Mouse (Mus musculus) adrenal gland, postnatal 14 days (tissue): ENCODE measurements around the gene Nol10. TPM values are rescaled to one million over a fixed set of nuclear protein-coding genes. Genes with fewer than 3 reads are reported as not detected.

ENCODE experiments used
- DNase-seq: peaks from one replicate; pipeline ENCODE4 v3.0.0; 2021; ENCODE audit warnings: mixed read lengths
- long read RNA-seq, 2 experiments: library from polyadenylated mRNA; stranded (forward); transcript quantifications; one replicate each; pipeline ENCODE4 v2.0.0; 2021
- total RNA-seq: library from RNA; stranded (reverse); gene quantifications from 2 replicates; pipeline ENCODE4 v1.2.3, GENCODE M21; 2021

Nol10 gene
- total RNA-seq: 15.2 and 16.9 TPM in 2 replicates
- long read RNA-seq, experiment 1, transcript Nol10-201 (21 exons, 3,021 nt): major isoform, 6 of 7 reads
- long read RNA-seq, experiment 1, partial matches to known transcripts: 0 of 7 reads
- long read RNA-seq, experiment 1, other reads (novel, unspliced or antisense): 1 of 7 reads
- long read RNA-seq, experiment 2, transcript Nol10-201 (21 exons, 3,021 nt): major isoform, 6 of 8 reads
- long read RNA-seq, experiment 2, partial matches to known transcripts: 0 of 8 reads
- long read RNA-seq, experiment 2, other reads (novel, unspliced or antisense): 2 of 8 reads

DNA sequence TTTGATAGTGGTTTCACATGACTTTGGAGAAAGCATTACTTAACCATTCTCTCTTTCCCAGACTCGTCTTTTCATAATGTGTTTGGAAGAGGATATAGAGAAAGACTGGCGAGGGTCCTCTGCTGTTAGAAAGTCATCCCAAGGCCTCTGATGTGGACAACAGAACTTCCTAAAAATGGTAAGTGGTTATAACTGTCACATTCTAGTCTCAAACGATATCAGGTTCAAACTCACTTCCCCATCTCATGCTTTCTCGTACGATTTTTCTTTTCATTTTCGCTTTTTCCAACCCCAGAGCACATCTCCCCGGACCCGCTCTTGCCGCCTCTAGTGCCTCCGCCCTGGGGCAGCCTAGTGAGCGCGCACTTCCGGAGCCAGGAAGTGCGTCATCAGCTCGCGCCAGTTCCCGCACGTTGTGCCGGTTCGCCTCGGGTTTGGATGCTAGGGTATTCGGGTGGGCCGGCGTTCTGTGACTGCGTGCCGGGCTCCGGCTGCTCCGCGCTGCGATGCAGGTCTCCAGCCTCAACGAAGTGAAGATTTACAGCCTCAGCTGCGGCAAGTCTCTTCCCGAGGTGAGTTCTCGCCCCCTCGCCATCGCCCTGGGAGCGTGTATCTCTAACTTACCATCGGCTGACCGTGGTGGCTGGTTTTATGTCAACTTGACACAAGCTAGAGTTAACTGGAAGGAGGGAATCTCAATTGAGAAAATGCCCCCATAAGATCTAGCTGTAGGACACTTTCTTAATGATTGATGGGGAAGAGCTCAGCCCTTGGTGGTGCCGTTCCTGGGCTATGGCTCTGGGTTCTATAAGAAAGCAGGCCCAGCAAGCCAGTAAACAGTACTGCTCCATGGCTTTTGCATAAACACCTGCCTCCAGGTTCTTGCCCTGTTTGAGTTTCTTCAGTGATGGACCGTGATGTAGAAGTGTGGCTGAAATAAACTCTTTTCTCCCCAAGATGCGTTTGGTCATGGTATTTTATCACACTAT lies at the start of gene Nol10:
Nol10 (plus strand) TSS at position 411 of the 989 bp plus-strand sequence.
- peak; percentile 94 for DNase-seq

DNA sequence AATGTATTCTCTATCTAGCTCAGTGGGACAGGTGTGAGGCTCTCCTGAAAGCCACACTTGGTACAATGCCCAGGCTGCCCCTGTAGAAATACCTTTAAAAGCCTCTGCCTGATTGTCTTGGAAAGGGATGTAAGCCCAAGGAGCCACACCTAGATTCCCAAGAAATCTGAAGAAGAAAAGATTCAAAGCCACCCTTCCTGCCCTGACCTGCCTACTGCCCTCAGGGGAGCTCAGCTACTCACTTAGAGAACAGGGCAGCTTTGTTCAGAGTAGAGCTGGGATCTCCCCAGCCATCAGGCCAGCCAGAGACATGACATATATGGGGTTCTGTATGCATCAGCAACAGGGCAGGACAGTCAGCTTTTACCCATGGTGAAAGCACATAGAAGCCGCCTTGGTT lies 48.4 kb upstream of the Nol10 start:
- DNase-seq: no peak

DNA sequence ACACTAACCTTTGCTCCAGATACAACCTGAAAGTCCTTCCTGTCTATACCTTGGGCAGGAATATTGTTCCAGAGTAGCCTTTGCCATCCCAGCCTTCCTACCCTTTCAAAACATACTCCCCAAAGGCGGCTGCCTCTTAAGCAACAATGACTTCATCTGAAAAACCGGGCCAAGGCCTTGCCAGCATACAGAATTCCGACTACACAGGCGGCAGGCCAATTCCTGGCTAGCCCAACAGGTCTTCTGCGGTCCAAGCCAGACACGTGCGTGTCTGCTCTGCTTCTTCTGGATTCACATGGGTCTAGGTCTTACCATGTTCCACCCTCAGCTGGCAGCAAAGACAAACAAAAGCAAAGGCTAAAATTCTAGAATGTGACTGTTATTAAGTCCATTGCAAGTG lies 42.8 kb upstream of the Nol10 start:
- DNase-seq: peak; percentile 88

- DNase-seq: peak; percentile 43
Observed at GRCm38 (mm10) chr12:17308246-17308645, 40.0 kb upstream of the Nol10 start.

- DNase-seq: no peak
Observed at GRCm38 (mm10) chr12:17310852-17311839, 37.1 kb upstream of the Nol10 start.

DNA sequence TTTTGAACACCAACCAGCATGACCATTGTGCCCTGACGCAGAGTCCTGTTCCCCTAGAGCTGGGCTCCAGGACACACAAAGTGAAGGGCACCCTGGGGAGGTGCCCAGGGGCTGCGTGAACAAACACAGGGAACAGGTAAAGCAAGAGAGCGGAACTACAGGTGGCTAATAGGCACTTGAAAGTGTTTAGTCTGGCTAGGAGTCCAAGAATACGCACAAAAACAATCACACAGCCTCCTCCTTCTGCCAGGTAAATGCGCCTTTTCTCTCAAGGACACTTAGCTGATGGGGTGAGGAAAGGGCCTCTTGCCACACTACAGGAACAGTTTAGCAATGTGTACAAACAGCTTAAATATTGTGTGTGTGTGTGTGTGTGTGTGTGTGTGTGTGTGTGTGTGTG lies 32.2 kb upstream of the Nol10 start:
- DNase-seq: no peak

GRCm38 (mm10) chr12:17317970-17318369 lies 30.3 kb upstream of the Nol10 start:
- no peak for DNase-seq

DNA sequence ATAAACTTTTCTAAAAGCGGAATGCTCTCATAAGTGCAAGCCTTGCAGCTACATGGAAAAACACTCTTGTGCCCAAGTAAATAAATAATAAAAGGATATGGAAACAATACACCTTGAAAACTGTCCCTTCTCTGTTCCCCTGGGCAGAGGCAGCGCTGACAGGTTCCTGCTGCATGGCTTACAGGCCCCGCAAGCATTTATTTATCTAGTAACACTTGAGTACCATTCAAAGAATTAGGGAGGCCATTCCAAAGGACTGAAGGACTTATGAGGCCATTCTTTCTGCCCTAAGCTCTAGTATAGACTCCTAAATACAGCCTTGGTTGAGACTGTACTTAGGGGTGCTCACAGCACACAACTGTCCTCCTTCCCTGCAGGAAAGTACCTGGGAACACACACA lies 29.8 kb upstream of the Nol10 start:
- no peak for DNase-seq

GRCm38 (mm10) chr12:17324549-17325470 lies 23.4 kb upstream of the Nol10 start:
- DNase-seq: peak; percentile 73

GRCm38 (mm10) chr12:17329259-17329658 lies 19.0 kb upstream of the Nol10 start, which contains the start of gene Atp6v1c2:
Atp6v1c2 (minus strand) TSS chr12:17329359.
- no peak for DNase-seq

GRCm38 (mm10) chr12:17333459-17333858 lies 14.8 kb upstream of the Nol10 start:
- DNase-seq: peak; percentile 20

GRCm38 (mm10) chr12:17338338-17338737 lies 9.9 kb upstream of the Nol10 start:
- no peak for DNase-seq

DNA sequence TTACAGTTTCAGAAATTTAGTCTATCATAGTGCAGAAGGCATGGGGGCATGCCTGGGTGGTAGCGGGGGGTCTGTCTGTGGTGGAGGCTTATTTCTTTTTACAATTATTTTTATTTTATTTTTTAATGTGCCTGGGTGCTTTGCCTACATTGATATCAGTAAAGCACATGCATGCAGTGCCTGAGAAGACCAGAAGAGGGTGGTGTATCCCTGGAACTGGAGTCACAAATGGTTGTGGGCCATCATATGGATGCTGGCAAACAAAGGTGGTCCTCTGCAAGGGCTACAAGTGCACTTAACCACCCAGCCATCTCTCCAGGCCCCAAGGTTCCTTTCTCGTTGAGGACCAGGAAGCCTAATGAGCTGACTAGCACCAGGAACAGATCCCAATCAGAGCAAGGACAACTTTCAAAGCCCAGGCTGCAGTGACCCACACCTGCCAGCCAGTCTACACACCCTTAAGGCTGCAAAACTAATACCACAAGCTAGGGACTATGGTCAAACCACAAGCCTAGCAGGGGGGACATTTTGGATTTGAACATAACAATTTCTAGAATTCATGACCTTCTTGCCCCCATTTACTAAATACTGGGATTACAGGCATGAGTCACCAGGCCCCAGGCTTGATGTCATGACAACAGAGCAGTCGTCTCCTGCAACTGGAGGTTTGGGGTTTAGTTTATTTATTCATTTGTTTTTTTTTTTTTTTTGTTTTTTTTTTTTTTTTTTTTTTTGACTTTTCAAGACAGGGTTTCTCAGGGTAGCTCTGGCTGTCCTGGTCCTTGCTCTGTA lies 8.9 kb upstream of the Nol10 start:
- DNase-seq: no peak

- DNase-seq: peak; percentile 31
Observed at GRCm38 (mm10) chr12:17347327-17348047, 771 bp upstream of the Nol10 start.

- no peak for DNase-seq
Observed at GRCm38 (mm10) chr12:17350106-17350505, 1.8 kb downstream of the Nol10 start.

DNA sequence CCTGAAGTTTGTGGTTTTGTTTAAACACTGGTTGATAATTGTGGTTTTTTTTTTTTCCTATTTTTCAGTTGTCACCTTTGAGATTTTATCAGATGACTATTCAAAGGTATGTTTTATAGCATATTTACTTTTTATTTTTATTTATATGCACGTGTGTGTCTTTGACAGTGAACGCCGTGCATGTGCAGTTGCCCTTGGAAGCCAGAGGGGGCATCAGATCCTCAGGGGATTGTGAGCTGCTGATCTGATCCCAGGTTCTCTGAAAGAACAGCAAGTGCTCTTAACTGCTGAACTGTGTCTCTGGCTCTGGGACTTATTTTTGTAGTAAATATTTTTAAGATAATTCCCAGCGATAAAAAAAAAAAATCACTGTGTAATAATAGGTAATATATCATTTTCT lies 8.6 kb downstream of the Nol10 start:
- DNase-seq: peak; percentile 22

DNA sequence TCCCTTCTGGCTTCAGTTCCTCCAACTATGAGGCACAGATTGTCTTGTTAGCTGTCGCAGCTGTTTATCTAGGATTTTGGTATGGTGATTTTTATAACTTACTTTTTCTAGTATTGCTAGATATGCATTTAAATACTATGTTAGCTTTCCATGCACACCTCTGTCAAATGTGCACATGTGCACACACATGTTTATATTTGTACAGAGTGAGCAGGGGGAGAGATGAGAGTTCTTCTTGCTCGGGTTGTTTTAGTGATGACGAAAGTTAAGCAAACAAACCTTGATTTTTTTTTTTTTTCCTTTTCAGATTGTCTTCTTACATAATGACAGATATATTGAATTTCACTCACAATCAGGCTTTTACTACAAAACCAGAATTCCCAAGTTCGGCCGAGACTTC lies 9.5 kb downstream of the Nol10 start:
- DNase-seq: no peak

DNA sequence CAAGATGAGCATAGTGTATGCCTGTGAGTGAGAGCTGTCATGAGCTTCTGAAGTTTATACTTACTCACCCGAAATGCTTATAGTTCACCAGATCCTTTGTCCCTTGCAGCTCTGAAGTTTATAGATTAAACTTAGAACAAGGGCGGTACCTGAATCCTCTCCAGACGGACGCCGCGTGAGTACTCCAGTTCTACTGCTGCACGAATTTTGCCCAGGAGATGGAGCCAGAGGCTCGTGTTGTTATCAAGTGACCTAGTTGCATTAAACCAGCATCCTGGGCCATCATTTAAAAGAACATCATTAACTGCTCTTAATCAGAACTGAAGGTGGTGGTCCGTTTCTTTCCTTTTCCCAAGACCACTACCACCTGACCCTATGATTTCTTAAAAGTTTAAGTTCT lies 10.7 kb downstream of the Nol10 start:
- DNase-seq: peak; percentile 33

DNA sequence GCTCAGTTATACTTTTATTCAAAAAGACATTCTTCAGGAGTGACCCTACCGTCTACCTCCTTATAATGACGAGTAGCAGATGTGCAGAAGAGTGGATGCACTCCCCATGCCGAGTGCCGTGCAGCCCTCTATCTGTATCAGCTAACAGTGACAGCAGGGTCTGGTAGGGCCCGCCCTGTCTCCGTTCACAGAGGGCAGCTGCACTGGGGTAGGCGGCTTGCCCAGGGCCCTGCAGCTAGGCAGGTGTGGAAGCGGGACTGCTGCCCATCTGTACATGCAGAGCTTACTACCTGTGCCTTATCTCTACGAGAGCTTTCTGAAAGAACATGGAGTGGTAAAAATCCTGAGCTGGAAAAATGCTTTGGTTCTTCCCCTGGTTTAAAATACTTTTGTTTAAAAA lies 11.8 kb downstream of the Nol10 start:
- DNase-seq: no peak
